Mouse (Mus musculus) C2C12 (cell line): ENCODE data around the gene Hand2.

Experiments used
- CTCF ChIP-seq: IDR thresholded peaks from one replicate; pipeline ENCODE4 v1.5.1; 2011; ENCODE audit not compliant: control insufficient read depth, insufficient read depth, insufficient read length
- MYOD1 ChIP-seq: IDR thresholded peaks from one replicate; pipeline ENCODE4 v1.6.1; 2011; ENCODE audit warnings: low read depth; ENCODE audit not compliant: control insufficient read depth, insufficient read length
- MYOG ChIP-seq: IDR thresholded peaks from one replicate; pipeline ENCODE4 v1.6.1; 2011; ENCODE audit not compliant: control insufficient read depth, insufficient read length; ENCODE audit errors: extremely low read depth

- no peak for TF ChIP-seq CTCF
- TF ChIP-seq MYOG = no peak
- no peak for TF ChIP-seq MYOD1
These were observed 28.2 kb downstream of the Hand2 start for GRCm38 (mm10) chr8:57348866-57349520.
